ENCODE assay signal across 11 mouse cellular contexts in genomic region chr2:132513371-132514181, GRCm38 (mm10).
DNase-seq lines count a peak whose midpoint lies in the region; ATAC-seq and TF ChIP-seq lines count a peak whose summit lies in the region.
"Had no signal": no experiment of that assay in that cellular context is flagged by ENCODE, and none has a peak within 500 bp of the region (broad histone marks: within the 10 kb centered on the region; RNA-seq: fewer than 3 reads in every experiment).

No protein-coding gene starts in this region.

- no peak overlapping the region for H3K4me3 ChIP-seq in heart, postnatal 0 days (ENCODE audit: low read depth, low read length)
- H3K4me3 ChIP-seq: embryonic facial prominence, embryonic 15.5 days; lung, embryonic 15.5 days had no signal

- peak overlapping the region; percentile 11; the same call in 1 of the 2 replicates for H3K27ac ChIP-seq in heart, postnatal 0 days (ENCODE audit: low read depth)
- H3K27ac ChIP-seq: embryonic facial prominence, embryonic 15.5 days; kidney, postnatal 0 days; lung, embryonic 15.5 days had no signal

- ATAC-seq in heart, postnatal 0 days (ENCODE audit: insufficient read depth, low read depth), result no peak

- H3K4me2 ChIP-seq in heart, postnatal 0 days (ENCODE audit: low read depth, low read length), result no peak overlapping the region

- no peaks in the 10 kb centered on the region for H3K36me3 ChIP-seq in heart, postnatal 0 days (replicated peaks; ENCODE audit: control insufficient read depth, insufficient read depth, low read length)
- H3K36me3 ChIP-seq: embryonic facial prominence, embryonic 15.5 days; lung, embryonic 15.5 days had no signal

- H3K4me1 ChIP-seq in heart, postnatal 0 days (ENCODE audit: control insufficient read depth, insufficient read depth), result no peaks in the 10 kb centered on the region; the same call in 1 of the 2 replicates

- no peak for TF ChIP-seq CTCF in heart, postnatal 0 days (IDR thresholded peaks at IDR 0.05; ENCODE audit: low read depth)

- H3K9ac ChIP-seq in heart, postnatal 0 days (replicated peaks; ENCODE audit: low read depth, low read length), result no peak overlapping the region
- H3K9ac ChIP-seq: embryonic facial prominence, embryonic 15.5 days; lung, embryonic 15.5 days had no signal

- TF ChIP-seq EP300 in heart, postnatal 0 days (IDR thresholded peaks at IDR 0.05; ENCODE audit: low read depth), result no peak

- H3K27me3 ChIP-seq in heart, postnatal 0 days (ENCODE audit: control insufficient read depth, insufficient read depth, low read length), result no peaks in the 10 kb centered on the region
- H3K27me3 ChIP-seq: embryonic facial prominence, embryonic 15.5 days; lung, embryonic 15.5 days had no signal

- 63% methylated on average over 12 of the region's 12 CpGs for WGBS in heart, postnatal 0 days

- no peaks in the 10 kb centered on the region for H3K9me3 ChIP-seq in heart, postnatal 0 days (replicated peaks; ENCODE audit: control insufficient read depth, low read length)
- H3K9me3 ChIP-seq: embryonic facial prominence, embryonic 15.5 days; lung, embryonic 15.5 days had no signal

- DNase-seq in heart, postnatal 0 days (ENCODE audit: low spot score), result no peak
- DNase-seq in heart, adult 8-10 months (ENCODE audit: low spot score), result no peak
- DNase-seq in cerebellum, adult 11-12 months, result peak; percentile 95
- DNase-seq in layer of hippocampus, postnatal 14 days (ENCODE audit: low spot score in 2 of 2), result peak; percentile 45 to 58
- peak; percentile 65 to 76 for DNase-seq in right cerebral cortex, postnatal 36 days (ENCODE audit: low spot score in 2 of 2)
- no peak for DNase-seq in adrenal gland, postnatal 14 days
- DNase-seq in lung, postnatal 10 days, result no peak
- no peak for DNase-seq in testis, postnatal 14 days (ENCODE audit: low spot score)

Comparison
In these comparisons a context has a peak if more than half of its experiments do, and no peak if none do; other contexts are left out.
1. DNase-seq: peak in cerebellum, adult 11-12 months (single experiment), layer of hippocampus, postnatal 14 days (2 of 2) and right cerebral cortex, postnatal 36 days (2 of 2); none in heart, postnatal 0 days (single experiment), heart, adult 8-10 months (single experiment), adrenal gland, postnatal 14 days (single experiment), lung, postnatal 10 days (single experiment) and testis, postnatal 14 days (single experiment).